Mouse (Mus musculus) spleen, postnatal 14 days (tissue): ENCODE data around the gene Cdca7.

Experiments
- DNase-seq, 2 experiments: peaks; one replicate each; pipeline ENCODE4 v3.0.0; 2021 to 2022; ENCODE audit warnings: low spot score in 2 of 2

The Cdca7 gene

GRCm38 (mm10) chr2:72491650-72492049 is 15.7 kb downstream of the Cdca7 start:
- DNase-seq = no peak

GRCm38 (mm10) chr2:72493039-72493438 is 17.1 kb downstream of the Cdca7 start:
- no peak for DNase-seq

GRCm38 (mm10) chr2:72499074-72499721 is 23.2 kb downstream of the Cdca7 start:
- no peak for DNase-seq

- DNase-seq = no peak
These were observed 23.9 kb downstream of the Cdca7 start for GRCm38 (mm10) chr2:72499782-72500411.

GRCm38 (mm10) chr2:72502041-72502813 is 26.3 kb downstream of the Cdca7 start:
- DNase-seq = no peak

GRCm38 (mm10) chr2:72503646-72504045 is 27.7 kb downstream of the Cdca7 start:
- no peak for DNase-seq

GRCm38 (mm10) chr2:72507855-72508635 is 32.1 kb downstream of the Cdca7 start:
- no peak for DNase-seq

- DNase-seq = no peak
These were observed 32.9 kb downstream of the Cdca7 start for GRCm38 (mm10) chr2:72508891-72509290.

- no peak for DNase-seq
These were observed 39.6 kb downstream of the Cdca7 start for GRCm38 (mm10) chr2:72515526-72515925.

GRCm38 (mm10) chr2:72515971-72516719 is 40.2 kb downstream of the Cdca7 start:
- peak; percentile 9 to 16 for DNase-seq

- no peak for DNase-seq
These were observed 40.7 kb downstream of the Cdca7 start for GRCm38 (mm10) chr2:72516720-72517089.

GRCm38 (mm10) chr2:72524022-72524421 is 48.1 kb downstream of the Cdca7 start:
- no peak for DNase-seq

GRCm38 (mm10) chr2:72525556-72525955 is 49.6 kb downstream of the Cdca7 start:
- no peak for DNase-seq

- no peak for DNase-seq
These were observed 53.0 kb downstream of the Cdca7 start for GRCm38 (mm10) chr2:72529026-72529357.

- no peak for DNase-seq
These were observed 53.7 kb downstream of the Cdca7 start for GRCm38 (mm10) chr2:72529358-72530319.

- no peak for DNase-seq
These were observed 59.9 kb downstream of the Cdca7 start for GRCm38 (mm10) chr2:72535889-72536288.
